ENCODE assay signal across 9 mouse cellular contexts in the genomic region with DNA sequence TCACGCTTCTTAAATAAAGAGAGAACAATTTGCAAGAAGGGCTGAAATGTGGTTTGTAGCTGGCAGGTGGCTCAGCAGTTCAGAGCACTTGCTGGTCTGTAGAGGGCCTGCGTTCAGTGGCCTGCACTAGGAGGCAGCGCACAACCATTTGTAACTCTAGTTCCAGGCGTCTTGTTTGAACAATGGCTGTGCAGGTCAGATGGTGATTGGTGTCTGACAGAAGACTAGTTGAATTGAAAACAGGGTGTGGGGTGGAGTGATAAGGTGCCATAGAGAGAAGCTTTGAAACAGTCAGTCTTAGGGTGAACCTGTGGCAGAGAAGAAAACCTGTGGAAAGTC. TPM values are rescaled to one million over a fixed set of nuclear protein-coding genes. Genes with fewer than 3 reads are reported as not detected.
DNase-seq lines count a peak whose midpoint lies in the region; ATAC-seq and TF ChIP-seq lines count a peak whose summit lies in the region.
"Had no signal": no experiment of that assay in that cellular context is flagged by ENCODE, and none has a peak within 500 bp of the region (broad histone marks: within the 10 kb centered on the region; RNA-seq: fewer than 3 reads in every experiment).

No protein-coding gene starts in this region.

- H3K27me3 ChIP-seq in heart, embryonic 10.5 days (ENCODE audit: insufficient read depth, poor library complexity, severe bottlenecking), result no peaks in the 10 kb centered on the region
- no peaks in the 10 kb centered on the region for H3K27me3 ChIP-seq in midbrain, embryonic 12.5 days
- H3K27me3 ChIP-seq in midbrain, embryonic 16.5 days (ENCODE audit: control insufficient read depth, insufficient read depth, low read depth, low read length), result no peaks in the 10 kb centered on the region
- no peaks in the 10 kb centered on the region for H3K27me3 ChIP-seq in intestine, postnatal 0 days (replicated peaks; ENCODE audit: control insufficient read depth, insufficient read depth, low read length)
- H3K27me3 ChIP-seq in stomach, embryonic 15.5 days (replicated peaks), result no peaks in the 10 kb centered on the region

- H3K27ac ChIP-seq in heart, embryonic 10.5 days, result peak overlapping the region; percentile 76
- peak overlapping the region; percentile 49; the same call in 1 of the 2 replicates for H3K27ac ChIP-seq in midbrain, embryonic 12.5 days (replicated peaks)
- no peak overlapping the region for H3K27ac ChIP-seq in midbrain, embryonic 16.5 days (ENCODE audit: low read length)
- peak overlapping the region; percentile 63 for H3K27ac ChIP-seq in intestine, postnatal 0 days (ENCODE audit: low read depth, low read length)
- peak overlapping the region; percentile 80 for H3K27ac ChIP-seq in stomach, embryonic 15.5 days

- no peak for ATAC-seq in midbrain, embryonic 12.5 days (ENCODE audit: low FRiP score, low read depth)
- ATAC-seq in midbrain, embryonic 16.5 days, result no peak
- no peak for ATAC-seq in intestine, postnatal 0 days
- ATAC-seq in stomach, embryonic 15.5 days (ENCODE audit: insufficient read depth, low FRiP score, low read depth), result peak; percentile 77

- H3K4me1 ChIP-seq in heart, embryonic 10.5 days, result peaks cover 79% of the 10 kb centered on the region
- H3K4me1 ChIP-seq in midbrain, embryonic 12.5 days, result peaks cover 58% of the 10 kb centered on the region
- peaks cover 29% of the 10 kb centered on the region for H3K4me1 ChIP-seq in midbrain, embryonic 16.5 days (ENCODE audit: control insufficient read depth, insufficient read depth, low read length)
- H3K4me1 ChIP-seq in intestine, postnatal 0 days (replicated peaks; ENCODE audit: control insufficient read depth, insufficient read depth, low read length), result peaks cover 19% of the 10 kb centered on the region; the same call in 1 of the 2 replicates
- peaks cover 47% of the 10 kb centered on the region for H3K4me1 ChIP-seq in stomach, embryonic 15.5 days

- no peak for DNase-seq in heart, embryonic 10.5 days (ENCODE audit: low spot score)
- no peak for DNase-seq in heart, postnatal 10 days
- no peak for DNase-seq in frontal cortex, adult 2 months (ENCODE audit: extremely low spot score in 1 of 2, low spot score in 1 of 2)
- DNase-seq in urinary bladder, adult 2 months (ENCODE audit: low spot score), result no peak
- DNase-seq: layer of hippocampus, postnatal 36 days had no signal

- no peak overlapping the region for H3K4me3 ChIP-seq in heart, embryonic 10.5 days
- no peak overlapping the region for H3K4me3 ChIP-seq in midbrain, embryonic 12.5 days
- no peak overlapping the region for H3K4me3 ChIP-seq in midbrain, embryonic 16.5 days (ENCODE audit: low read depth, low read length)
- no peak overlapping the region for H3K4me3 ChIP-seq in intestine, postnatal 0 days (ENCODE audit: low read depth, low read length)
- no peak overlapping the region for H3K4me3 ChIP-seq in stomach, embryonic 15.5 days (replicated peaks)

- no peaks in the 10 kb centered on the region for H3K36me3 ChIP-seq in heart, embryonic 10.5 days
- no peaks in the 10 kb centered on the region for H3K36me3 ChIP-seq in midbrain, embryonic 12.5 days
- H3K36me3 ChIP-seq in midbrain, embryonic 16.5 days (ENCODE audit: control insufficient read depth, insufficient read depth, low read length), result no peaks in the 10 kb centered on the region
- no peaks in the 10 kb centered on the region for H3K36me3 ChIP-seq in intestine, postnatal 0 days (ENCODE audit: control insufficient read depth, insufficient read depth)
- no peaks in the 10 kb centered on the region for H3K36me3 ChIP-seq in stomach, embryonic 15.5 days

- TF ChIP-seq CTCF in intestine, postnatal 0 days (IDR thresholded peaks at IDR 0.05; ENCODE audit: low read depth), result peak; percentile 25

- H3K9ac ChIP-seq in midbrain, embryonic 12.5 days (replicated peaks), result no peak overlapping the region
- no peak overlapping the region for H3K9ac ChIP-seq in midbrain, embryonic 16.5 days (ENCODE audit: low read depth, low read length)
- H3K9ac ChIP-seq in intestine, postnatal 0 days (ENCODE audit: low read depth, low read length), result no peak overlapping the region
- no peak overlapping the region for H3K9ac ChIP-seq in stomach, embryonic 15.5 days

- intact Hi-C loops in heart, postnatal 10 days (cut with DNase I), result loop anchor here (2.0 kb wide), 1 partner anchor 25 kb away; no protein-coding TSS in a partner anchor

- H3K4me2 ChIP-seq in midbrain, embryonic 12.5 days (replicated peaks), result no peak overlapping the region
- H3K4me2 ChIP-seq in midbrain, embryonic 16.5 days (ENCODE audit: low read length), result no peak overlapping the region
- H3K4me2 ChIP-seq in intestine, postnatal 0 days (replicated peaks; ENCODE audit: low read depth), result peak overlapping the region; percentile 35
- H3K4me2 ChIP-seq in stomach, embryonic 15.5 days, result 0 out of 2 replicates have a peak overlapping the region, but pooled peaks have one; percentile 4

- WGBS in heart, embryonic 10.5 days, result 60% methylated on average over 4 of the region's 4 CpGs
- 55% methylated on average over 4 of the region's 4 CpGs for WGBS in midbrain, embryonic 12.5 days
- WGBS in midbrain, embryonic 16.5 days, result 51% methylated on average over 4 of the region's 4 CpGs
- 36% methylated on average over 4 of the region's 4 CpGs for WGBS in intestine, postnatal 0 days
- WGBS in stomach, embryonic 15.5 days, result 45% methylated on average over 4 of the region's 4 CpGs

- H3K9me3 ChIP-seq in heart, embryonic 10.5 days, result no peaks in the 10 kb centered on the region
- H3K9me3 ChIP-seq in midbrain, embryonic 12.5 days, result no peaks in the 10 kb centered on the region
- no peaks in the 10 kb centered on the region for H3K9me3 ChIP-seq in midbrain, embryonic 16.5 days (replicated peaks; ENCODE audit: control insufficient read depth, low read length, poor library complexity, severe bottlenecking)
- H3K9me3 ChIP-seq in intestine, postnatal 0 days (ENCODE audit: control insufficient read depth), result no peaks in the 10 kb centered on the region
- H3K9me3 ChIP-seq in stomach, embryonic 15.5 days, result no peaks in the 10 kb centered on the region

RNA-seq across cellular contexts. Expression of a gene that starts 17.0 kb away (rescaled TPM):
- polyA plus RNA-seq in heart, embryonic 10.5 days (2016; fragmentation: Nextera tagmentation; extraction: Ambion mirVana), result 129 and 133 TPM in 2 replicates
- 10 to 100 TPM; 35.1 to 38.8 TPM for total RNA-seq in heart, postnatal 10 days (2021)
- 274 and 276 TPM in 2 replicates for polyA plus RNA-seq in midbrain, embryonic 12.5 days (2016; fragmentation: Nextera tagmentation; extraction: Ambion mirVana)
- 194 and 218 TPM in 2 replicates for polyA plus RNA-seq in midbrain, embryonic 16.5 days (2015; fragmentation: Nextera tagmentation; extraction: Ambion mirVana)
- polyA plus RNA-seq in intestine, postnatal 0 days (2015; fragmentation: Nextera tagmentation; extraction: Ambion mirVana), result 68.7 and 69.5 TPM in 2 replicates
- 152 and 167 TPM in 2 replicates for polyA plus RNA-seq in stomach, embryonic 15.5 days (2015; fragmentation: Nextera tagmentation; extraction: Ambion mirVana)
- polyA plus RNA-seq in frontal cortex, adult 2 months (2012; rRNA removed), result 142 and 155 TPM in 2 replicates
- polyA plus RNA-seq in urinary bladder, adult 2 months (2012; rRNA removed), result 55.3 and 68.9 TPM in 2 replicates

RNA-seq across cellular contexts. Expression of a gene that starts 36.3 kb away (rescaled TPM):
- polyA plus RNA-seq in heart, embryonic 10.5 days (2016; fragmentation: Nextera tagmentation; extraction: Ambion mirVana), result 13.5 and 19.4 TPM in 2 replicates
- 1 to 10 TPM; 5.1 to 5.5 TPM for total RNA-seq in heart, postnatal 10 days (2021)
- 17.3 and 18.3 TPM in 2 replicates for polyA plus RNA-seq in midbrain, embryonic 12.5 days (2016; fragmentation: Nextera tagmentation; extraction: Ambion mirVana)
- polyA plus RNA-seq in midbrain, embryonic 16.5 days (2015; fragmentation: Nextera tagmentation; extraction: Ambion mirVana), result 10.5 and 11.3 TPM in 2 replicates
- 3.5 and 4.2 TPM in 2 replicates for polyA plus RNA-seq in intestine, postnatal 0 days (2015; fragmentation: Nextera tagmentation; extraction: Ambion mirVana)
- 15.5 and 15.8 TPM in 2 replicates for polyA plus RNA-seq in stomach, embryonic 15.5 days (2015; fragmentation: Nextera tagmentation; extraction: Ambion mirVana)
- 23.1 TPM in 2 replicates for polyA plus RNA-seq in frontal cortex, adult 2 months (2012; rRNA removed)
- 12.8 and 16.1 TPM in 2 replicates for polyA plus RNA-seq in urinary bladder, adult 2 months (2012; rRNA removed)

RNA-seq across cellular contexts. Expression of a gene that starts 48.6 kb away (rescaled TPM):
- polyA plus RNA-seq in heart, embryonic 10.5 days (2016; fragmentation: Nextera tagmentation; extraction: Ambion mirVana), result 0.11 and 0.13 TPM in 2 replicates
- under 1 TPM in 1 of 2 experiments, not detected in 1; 0.36 TPM for total RNA-seq in heart, postnatal 10 days (2021)
- 0.73 and 0.80 TPM in 2 replicates for polyA plus RNA-seq in midbrain, embryonic 12.5 days (2016; fragmentation: Nextera tagmentation; extraction: Ambion mirVana)
- 0.77 and 1.0 TPM in 2 replicates for polyA plus RNA-seq in midbrain, embryonic 16.5 days (2015; fragmentation: Nextera tagmentation; extraction: Ambion mirVana)
- polyA plus RNA-seq in intestine, postnatal 0 days (2015; fragmentation: Nextera tagmentation; extraction: Ambion mirVana), result not detected in 2 replicates
- 0.19 TPM in 2 replicates for polyA plus RNA-seq in stomach, embryonic 15.5 days (2015; fragmentation: Nextera tagmentation; extraction: Ambion mirVana)
- 57.1 and 79.6 TPM in 2 replicates for polyA plus RNA-seq in frontal cortex, adult 2 months (2012; rRNA removed)
- polyA plus RNA-seq in urinary bladder, adult 2 months (2012; rRNA removed), result 0.10 TPM in 1 of 2 replicates, not detected in the other

Comparison
In these comparisons a context has a peak if more than half of its experiments do, and no peak if none do; other contexts are left out.
1. H3K4me2 ChIP-seq: peak in intestine, postnatal 0 days (single experiment) and stomach, embryonic 15.5 days (single experiment); none in midbrain, embryonic 12.5 days (single experiment) and midbrain, embryonic 16.5 days (single experiment).
2. RNA of a gene that starts 48.6 kb away (polyA plus RNA-seq): 57.1 to 79.6 TPM in frontal cortex, adult 2 months; 0.77 to 1.0 TPM in midbrain, embryonic 16.5 days, 0.73 to 0.80 TPM in midbrain, embryonic 12.5 days, 0.19 TPM in stomach, embryonic 15.5 days, 0.11 to 0.13 TPM in heart, embryonic 10.5 days, 0.10 TPM in urinary bladder, adult 2 months and not detected in intestine, postnatal 0 days; every median in the first group is over 10 times any median in the second.